Mouse (Mus musculus): ENCODE measurements around the gene Dcaf11. TPM values are rescaled to one million over a fixed set of nuclear protein-coding genes. Genes with fewer than 3 reads are reported as not detected.

Gene Dcaf11
- total RNA-seq (2022) = 10 to 100 TPM; 74.0 to 93.1 (median 82.3) TPM

- DNase-seq (ENCODE audit: low spot score in 2 of 2) = peak; percentile 86 to 87
Observed at GRCm38 (mm10) chr14:55559799-55560201, at the start of gene Dcaf11. Dcaf11 (plus strand) TSS chr14:55560006.

DNA sequence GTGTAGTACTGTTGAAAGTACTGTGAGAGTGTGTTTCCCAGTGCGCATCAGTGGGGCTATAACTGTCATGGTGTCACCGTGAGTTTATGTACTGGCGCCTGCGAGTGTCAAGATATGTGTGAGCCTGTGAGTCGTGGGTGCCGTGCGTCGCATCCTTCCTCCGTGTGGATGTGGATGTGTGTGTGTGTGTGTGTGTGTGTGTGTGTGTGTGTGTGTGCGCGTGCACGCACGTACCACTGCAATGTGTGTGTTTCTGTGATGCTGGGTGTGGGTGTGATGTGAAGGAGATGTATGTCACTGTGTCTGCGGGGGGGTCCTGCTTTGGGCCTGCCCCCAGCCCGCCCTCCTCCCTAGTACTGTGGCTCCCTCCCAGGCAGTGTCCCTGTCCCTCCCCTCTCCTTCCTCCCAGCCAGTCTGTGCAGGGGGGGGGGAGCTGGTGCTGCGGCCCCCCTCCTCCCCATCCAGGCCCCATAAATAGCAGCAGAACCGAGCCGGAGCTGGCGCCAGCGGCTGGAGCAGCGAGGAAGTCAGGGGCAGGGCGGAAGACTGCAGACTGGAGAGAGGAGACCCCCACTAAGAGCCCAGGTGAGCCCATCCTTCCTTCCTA is 49.6 kb upstream of the Dcaf11 start, which contains the start of gene Cpne6:
Cpne6 (plus strand) TSS at position 321 of the 607 bp plus-strand sequence.
- DNase-seq (ENCODE audit: low spot score in 2 of 2) = peak in 1 of 2 experiments; percentile 58

DNA sequence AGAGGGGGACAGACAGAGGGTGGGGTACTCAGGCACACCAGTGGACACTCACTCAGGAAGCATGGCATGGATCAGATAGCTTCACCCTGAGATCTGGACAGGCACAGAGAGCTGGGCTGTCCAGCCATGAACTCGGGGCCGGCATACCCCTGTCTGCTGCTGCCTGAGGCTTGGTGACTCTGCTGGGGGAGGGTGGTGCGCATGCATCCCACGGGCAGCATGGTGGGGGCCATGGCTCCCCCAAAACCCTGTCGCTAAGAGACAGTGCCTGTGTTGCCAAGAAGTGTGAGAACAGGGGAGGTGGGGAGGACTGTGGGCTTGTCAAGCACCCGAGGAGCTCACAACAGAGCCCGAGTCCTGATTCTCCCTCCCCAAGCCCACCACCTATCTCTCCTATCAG is 48.8 kb upstream of the Dcaf11 start:
- DNase-seq (ENCODE audit: low spot score in 2 of 2) = peak; percentile 72 to 80

- no peak for DNase-seq (ENCODE audit: low spot score in 2 of 2)
Observed at GRCm38 (mm10) chr14:55513927-55514326, 45.9 kb upstream of the Dcaf11 start.

DNA sequence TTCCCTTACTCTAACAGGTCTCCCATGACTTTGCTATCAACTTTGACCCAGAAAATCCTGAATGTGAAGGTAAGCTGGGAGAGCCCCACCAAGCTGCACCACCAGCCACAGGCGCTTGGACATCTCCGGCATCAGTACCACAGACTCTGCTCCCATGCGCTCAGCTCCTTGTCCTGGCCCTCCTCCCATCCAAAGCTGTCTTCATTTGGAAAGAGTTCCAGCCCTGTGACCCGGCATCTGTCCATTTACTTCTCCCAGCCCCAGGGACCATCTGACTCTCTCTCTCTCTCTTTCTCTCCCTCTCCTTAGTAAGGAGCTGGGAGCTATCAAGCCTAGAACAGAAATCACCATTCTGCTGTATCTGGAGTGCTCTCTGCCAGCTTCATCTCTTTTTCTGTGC is 44.0 kb upstream of the Dcaf11 start:
- DNase-seq (ENCODE audit: low spot score in 2 of 2) = no peak

- peak; percentile 78 for DNase-seq (ENCODE audit: low spot score in 2 of 2)
Observed at GRCm38 (mm10) chr14:55518897-55519296, 40.9 kb upstream of the Dcaf11 start.

- DNase-seq (ENCODE audit: low spot score in 2 of 2) = no peak
Observed at GRCm38 (mm10) chr14:55519604-55520003, 40.2 kb upstream of the Dcaf11 start.

DNA sequence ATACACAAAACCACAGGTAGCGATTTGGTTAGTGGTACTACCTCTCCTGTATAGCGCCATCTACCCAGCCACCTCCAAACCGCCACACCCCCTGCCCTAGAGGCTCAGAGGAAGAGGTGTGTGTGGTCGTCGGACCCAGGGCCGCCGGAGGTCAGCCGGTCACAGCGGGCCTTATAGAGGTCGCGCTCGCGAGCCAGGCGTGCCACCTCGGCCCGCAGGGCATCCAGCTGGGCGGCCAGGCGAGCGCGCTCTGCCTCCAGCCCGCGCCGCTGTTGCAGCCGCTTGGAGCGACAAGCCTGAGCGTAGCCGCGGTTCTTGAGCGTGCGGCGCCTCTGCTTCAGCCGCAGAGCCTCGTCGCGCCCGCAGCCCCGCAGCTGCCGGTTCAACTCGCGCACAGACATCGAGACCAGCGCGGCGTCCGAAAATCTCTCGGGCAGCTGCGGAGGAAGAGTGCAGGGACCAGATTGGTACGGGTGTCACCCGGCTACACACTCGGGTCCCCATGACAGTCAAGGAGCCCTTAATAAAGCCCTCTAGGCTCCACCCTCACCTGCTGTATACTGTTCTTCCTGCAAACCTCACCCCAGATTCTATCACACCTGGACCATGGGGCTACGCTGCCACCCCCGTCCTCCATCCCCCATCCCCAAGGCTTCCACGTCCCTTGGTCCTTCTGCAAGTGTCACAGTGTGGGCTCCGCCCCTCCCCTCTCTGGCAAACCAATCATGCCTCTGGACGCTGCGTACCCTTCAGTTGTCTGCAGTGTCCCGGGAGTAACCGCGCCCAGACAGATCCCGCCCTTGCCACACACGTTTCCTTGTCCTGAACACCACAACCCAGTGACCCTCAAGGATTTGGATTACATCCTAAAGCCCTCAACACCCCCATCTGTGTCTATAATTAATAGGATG is 39.1 kb upstream of the Dcaf11 start:
- no peak for DNase-seq (ENCODE audit: low spot score in 2 of 2)

- no peak for DNase-seq (ENCODE audit: low spot score in 2 of 2)
Observed at GRCm38 (mm10) chr14:55524062-55524461, 35.7 kb upstream of the Dcaf11 start.

DNA sequence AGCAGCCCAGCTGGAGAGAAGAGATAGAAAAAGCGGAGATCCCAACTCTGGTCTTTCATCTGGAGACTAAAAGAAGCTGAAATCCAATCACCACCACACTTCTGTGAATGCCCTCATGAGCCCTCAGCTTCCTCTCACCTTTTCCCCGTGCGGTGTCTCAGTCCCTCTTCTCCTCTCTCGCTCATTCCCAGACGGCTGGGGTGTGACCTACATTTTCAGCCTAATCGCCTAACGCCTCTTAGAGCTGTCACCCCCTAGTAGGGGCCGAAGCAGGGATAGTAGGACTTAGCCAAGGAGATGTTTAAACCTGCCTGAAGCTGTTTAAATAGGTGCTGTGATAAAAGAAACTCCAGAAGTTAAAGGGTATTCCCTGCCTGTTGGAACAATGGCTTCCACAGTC is 35.0 kb upstream of the Dcaf11 start, which contains the start of gene Nrl:
Nrl (minus strand) TSS at position 197 of the 400 bp plus-strand sequence.
- DNase-seq (ENCODE audit: low spot score in 2 of 2) = no peak

DNA sequence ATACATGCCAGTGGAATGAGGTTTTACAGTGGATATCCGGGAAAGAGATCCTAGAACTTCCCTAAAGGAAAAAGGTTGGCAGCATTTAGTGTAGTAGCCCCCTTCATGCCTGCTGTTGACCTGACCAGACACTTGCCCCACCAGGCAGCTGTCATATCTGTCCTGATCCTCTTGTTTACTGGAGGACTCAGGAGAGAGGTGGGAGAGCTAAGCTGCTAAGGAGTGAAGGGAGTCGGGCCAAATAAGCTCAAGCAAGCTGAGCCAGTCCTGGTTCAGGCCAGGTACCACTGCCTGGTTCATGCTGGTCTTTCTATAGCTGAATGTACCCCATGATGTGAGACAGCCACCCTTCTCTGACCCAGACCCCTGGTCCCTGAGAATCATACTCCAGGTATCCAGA is 33.1 kb upstream of the Dcaf11 start:
- DNase-seq (ENCODE audit: low spot score in 2 of 2) = no peak

DNA sequence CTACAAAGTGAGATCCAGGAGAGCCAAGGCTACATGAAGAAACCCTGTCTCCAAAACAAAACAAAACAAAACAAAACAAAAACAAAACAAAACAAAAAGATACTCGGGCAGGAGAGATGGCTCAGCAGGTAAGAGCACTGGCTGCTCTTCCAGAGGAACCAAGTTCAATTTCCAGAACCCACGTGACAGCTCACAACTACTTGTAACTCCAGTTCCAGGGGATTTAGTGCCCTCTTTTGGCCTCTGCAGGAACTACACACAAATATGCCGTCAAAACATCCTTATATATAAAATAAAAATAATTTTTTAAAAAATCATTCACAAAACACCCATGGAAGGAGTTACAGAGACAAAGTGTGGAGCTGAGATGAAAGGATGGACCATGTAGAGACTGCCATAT is 31.9 kb upstream of the Dcaf11 start:
- DNase-seq (ENCODE audit: low spot score in 2 of 2) = no peak

- no peak for DNase-seq (ENCODE audit: low spot score in 2 of 2)
Observed at GRCm38 (mm10) chr14:55536116-55536745, 23.6 kb upstream of the Dcaf11 start.

DNA sequence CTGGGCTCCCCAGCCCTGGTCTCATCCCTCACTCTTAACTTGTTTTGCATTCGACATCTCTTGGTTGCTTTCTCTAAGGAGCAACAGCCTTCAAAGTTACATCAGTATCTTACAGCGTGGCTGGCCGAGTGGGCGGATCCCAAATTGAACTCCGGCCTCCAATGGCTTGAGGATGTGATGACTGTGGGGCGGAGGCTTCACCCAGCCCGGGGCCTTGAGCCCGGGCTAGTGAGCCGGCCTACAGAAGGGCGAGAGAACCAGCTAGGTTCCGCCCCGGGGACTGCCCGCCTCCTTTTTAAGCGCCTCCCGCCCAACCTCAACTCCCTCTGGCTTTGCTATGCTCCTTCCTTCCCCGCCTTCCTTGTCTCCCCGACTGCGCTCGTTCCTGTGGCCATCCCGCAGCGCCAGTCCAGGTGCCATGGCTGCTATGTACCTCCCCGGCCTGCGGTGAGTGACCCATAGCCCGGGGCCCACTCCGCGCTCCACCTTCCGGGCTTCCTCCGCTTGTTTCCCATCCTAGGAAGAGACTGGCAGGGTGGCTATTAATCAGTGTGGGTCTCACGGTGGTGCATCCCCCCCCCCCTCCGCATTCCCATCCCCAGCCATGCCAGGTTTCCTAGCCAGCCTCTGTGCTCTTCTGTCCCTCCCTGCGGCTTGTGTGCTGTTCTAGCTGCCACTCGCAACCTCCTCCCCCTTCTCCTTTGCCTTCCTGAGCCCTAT is 19.6 kb upstream of the Dcaf11 start, which contains the start of gene Pck2:
Pck2 (plus strand) TSS at position 200 of the 720 bp plus-strand sequence.
- DNase-seq (ENCODE audit: low spot score in 2 of 2) = peak; percentile 68 to 72

DNA sequence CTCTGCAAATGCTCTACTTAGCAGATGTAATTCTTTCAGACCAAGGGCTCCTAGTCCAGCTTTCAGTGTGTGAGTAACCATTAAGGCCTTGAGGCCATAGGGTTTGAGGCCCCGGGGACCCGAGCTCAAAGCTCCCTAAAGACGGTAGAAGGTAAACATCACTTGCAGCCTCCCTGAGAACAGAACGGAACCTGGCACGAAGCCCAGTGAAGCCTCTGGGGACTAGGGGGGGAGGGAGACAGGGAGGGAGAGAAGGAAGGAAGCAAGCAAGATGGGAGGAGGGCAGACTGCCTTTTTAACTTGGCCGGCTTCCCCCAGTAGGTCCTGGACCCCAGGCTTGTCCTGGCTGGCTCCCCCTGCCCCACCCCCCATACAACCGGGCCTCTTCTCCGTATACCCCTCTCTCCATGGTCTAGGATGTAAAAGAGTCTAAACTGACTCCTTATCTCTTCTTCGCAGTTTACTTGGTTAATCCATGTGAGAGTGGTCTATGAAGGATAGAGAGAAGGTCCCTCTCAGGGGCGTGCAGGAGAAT is 19.0 kb upstream of the Dcaf11 start:
- peak; percentile 58 to 64 for DNase-seq (ENCODE audit: low spot score in 2 of 2)

- no peak for DNase-seq (ENCODE audit: low spot score in 2 of 2)
Observed at GRCm38 (mm10) chr14:55542268-55542667, 17.5 kb upstream of the Dcaf11 start.

GRCm38 (mm10) chr14:55544334-55544733 is 15.5 kb upstream of the Dcaf11 start:
- DNase-seq (ENCODE audit: low spot score in 2 of 2) = no peak

DNA sequence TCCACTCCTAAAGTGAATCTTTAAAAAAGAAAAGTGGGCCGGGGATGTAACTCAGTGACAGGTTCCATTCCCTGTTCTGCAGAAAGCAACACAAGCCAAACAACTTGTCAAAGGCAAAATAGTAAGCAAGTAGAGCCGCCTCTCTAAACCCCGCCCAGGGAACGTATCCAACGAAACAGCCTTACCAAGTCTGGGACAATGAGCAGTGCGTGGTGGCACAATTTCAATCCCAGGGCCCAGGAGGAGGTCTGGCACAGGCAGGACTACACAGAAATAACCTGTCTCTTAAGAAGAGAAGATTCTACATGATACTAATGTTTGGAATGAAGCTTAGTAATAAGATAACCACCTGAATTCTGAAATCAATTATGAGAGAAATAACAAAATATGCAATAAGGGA is 9.6 kb upstream of the Dcaf11 start:
- DNase-seq (ENCODE audit: low spot score in 2 of 2) = no peak

GRCm38 (mm10) chr14:55551347-55551746 is 8.5 kb upstream of the Dcaf11 start:
- no peak for DNase-seq (ENCODE audit: low spot score in 2 of 2)

DNA sequence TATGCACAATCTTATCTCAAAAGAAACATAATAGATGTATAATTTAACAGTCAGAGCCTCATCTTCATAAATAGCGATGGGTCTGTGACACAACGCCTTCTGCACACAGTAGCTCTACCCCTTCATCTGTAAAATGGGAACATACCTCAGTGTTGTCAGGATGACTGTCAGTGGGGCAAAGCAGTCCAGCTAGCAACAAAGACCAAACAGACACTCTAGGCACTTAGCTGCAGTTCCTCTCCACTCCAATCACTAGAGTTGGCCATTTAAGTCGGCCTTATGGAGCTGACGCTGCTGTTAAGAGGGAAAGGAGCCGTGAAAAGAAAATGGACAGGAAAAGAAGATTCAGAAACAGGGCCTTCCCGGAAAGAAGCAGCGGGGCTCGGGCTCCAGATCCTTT is 8.0 kb upstream of the Dcaf11 start:
- no peak for DNase-seq (ENCODE audit: low spot score in 2 of 2)

DNA sequence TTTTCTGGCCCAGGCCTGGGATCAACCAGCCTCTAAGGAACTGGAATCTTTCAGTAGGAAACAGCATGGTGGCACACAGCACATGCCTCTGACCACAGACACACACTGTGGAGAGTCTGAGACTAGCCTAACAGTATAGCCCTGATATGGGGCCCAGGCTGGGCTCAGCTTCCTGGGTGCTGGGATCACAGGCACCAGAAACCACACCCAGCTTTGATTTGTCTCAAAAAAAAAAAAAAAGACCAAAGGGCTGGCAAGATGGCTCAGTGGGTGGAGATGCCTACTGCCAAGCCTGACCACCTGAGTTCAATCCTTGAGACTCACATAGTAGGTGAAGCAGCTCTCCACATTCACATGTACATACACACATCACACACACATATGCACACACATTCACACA is 5.2 kb upstream of the Dcaf11 start:
- DNase-seq (ENCODE audit: low spot score in 2 of 2) = no peak

Measured in layer of hippocampus, adult 8-10 months (tissue).